Mouse (Mus musculus): ENCODE results near the gene Ddx23. TPM values are rescaled to one million over a fixed set of nuclear protein-coding genes. Genes with fewer than 3 reads are reported as not detected.
A peak's percentile ranks its signal among the peaks of the same experiment; 100 is the strongest.

Ddx23 gene
- polyA plus RNA-seq (2015; fragmentation: Nextera tagmentation; extraction: Ambion mirVana) = 15.2 and 18.3 TPM in 2 replicates

- Histone ChIP-seq H3K9me3 (replicated peaks; ENCODE audit: control insufficient read depth, low read length) (no peaks in the 10 kb centered on the region), H3K27ac (ENCODE audit: low read length) (peak within 1 kb of the TSS; percentile 87), H3K36me3 (ENCODE audit: control insufficient read depth, insufficient read depth) (peaks cover 12% of the 10 kb centered on the region), H3K4me2 (ENCODE audit: low read depth, low read length) (peak within 1 kb of the TSS; percentile 93), H3K4me3 (ENCODE audit: low read length) (peak within 1 kb of the TSS; percentile 83), H3K9ac (ENCODE audit: low read length) (peak within 1 kb of the TSS; percentile 92), H3K4me1 (ENCODE audit: control insufficient read depth, insufficient read depth, low read length) (peaks cover 10% of the 10 kb centered on the region), H3K27me3 (ENCODE audit: control insufficient read depth, insufficient read depth, low read length) (no peaks in the 10 kb centered on the region)
- WGBS = 4% methylated on average over 47 of the region's 48 CpGs
- ATAC-seq (replicated peaks; ENCODE audit: extremely low read depth, insufficient read depth, low FRiP score) = peak; percentile 96
These were observed at the start of gene Ddx23 for GRCm38 (mm10) chr15:98662567-98663545. Gene Ddx23 (minus strand): TSS chr15:98662894.

GRCm38 (mm10) chr15:98710442-98710841 is 47.7 kb upstream of the Ddx23 start:
- no peak for ATAC-seq (replicated peaks; ENCODE audit: extremely low read depth, insufficient read depth, low FRiP score)
- H3K36me3 ChIP-seq (ENCODE audit: control insufficient read depth, insufficient read depth) = no peaks in the 10 kb centered on the region
- no peak overlapping the region for H3K27ac ChIP-seq (ENCODE audit: low read length)
- H3K9me3 ChIP-seq (replicated peaks; ENCODE audit: control insufficient read depth, low read length) = no peaks in the 10 kb centered on the region
- no peak overlapping the region for H3K4me2 ChIP-seq (ENCODE audit: low read depth, low read length)
- H3K27me3 ChIP-seq (ENCODE audit: control insufficient read depth, insufficient read depth, low read length) = peaks cover 2% of the 10 kb centered on the region; the same call in 1 of the 2 replicates
- no peak overlapping the region for H3K4me3 ChIP-seq (ENCODE audit: low read length)
- H3K9ac ChIP-seq (ENCODE audit: low read length) = no peak overlapping the region
- 15% methylated on average over 9 of the region's 9 CpGs for WGBS
- H3K4me1 ChIP-seq (ENCODE audit: control insufficient read depth, insufficient read depth, low read length) = peaks cover 7% of the 10 kb centered on the region

- peaks cover 12% of the 10 kb centered on the region for H3K27me3 ChIP-seq (ENCODE audit: control insufficient read depth, insufficient read depth, low read length)
- H3K4me2 ChIP-seq (ENCODE audit: low read depth, low read length) = peak within 1 kb of the TSS; percentile 59
- H3K9ac ChIP-seq (ENCODE audit: low read length) = peak within 1 kb of the TSS; percentile 11; the same call in 1 of the 2 replicates
- H3K36me3 ChIP-seq (ENCODE audit: control insufficient read depth, insufficient read depth) = no peaks in the 10 kb centered on the region
- H3K27ac ChIP-seq (ENCODE audit: low read length) = no peak within 1 kb of the TSS
- peak; percentile 72 for ATAC-seq (replicated peaks; ENCODE audit: extremely low read depth, insufficient read depth, low FRiP score)
- no peaks in the 10 kb centered on the region for H3K9me3 ChIP-seq (replicated peaks; ENCODE audit: control insufficient read depth, low read length)
- peak within 1 kb of the TSS; percentile 43 for H3K4me3 ChIP-seq (ENCODE audit: low read length)
- no peaks in the 10 kb centered on the region for H3K4me1 ChIP-seq (ENCODE audit: control insufficient read depth, insufficient read depth, low read length)
- WGBS = 19% methylated on average over 16 of the region's 16 CpGs
These were observed 45.2 kb upstream of the Ddx23 start, which contains the start of gene Ccdc65 for GRCm38 (mm10) chr15:98707766-98708372. Gene Ccdc65 (plus strand): TSS chr15:98708207.

- Histone ChIP-seq H3K9me3 (replicated peaks; ENCODE audit: control insufficient read depth, low read length) (no peaks in the 10 kb centered on the region), H3K4me2 (ENCODE audit: low read depth, low read length) (no peak overlapping the region), H3K27me3 (ENCODE audit: control insufficient read depth, insufficient read depth, low read length) (peaks cover 45% of the 10 kb centered on the region), H3K27ac (ENCODE audit: low read length) (no peak overlapping the region), H3K9ac (ENCODE audit: low read length) (no peak overlapping the region), H3K4me1 (ENCODE audit: control insufficient read depth, insufficient read depth, low read length) (no peaks in the 10 kb centered on the region), H3K4me3 (ENCODE audit: low read length) (no peak overlapping the region), H3K36me3 (ENCODE audit: control insufficient read depth, insufficient read depth) (no peaks in the 10 kb centered on the region)
- no peak for ATAC-seq (replicated peaks; ENCODE audit: extremely low read depth, insufficient read depth, low FRiP score)
- 58% methylated on average over 9 of the region's 9 CpGs for WGBS
These were observed 41.6 kb upstream of the Ddx23 start for GRCm38 (mm10) chr15:98704312-98704711.

- H3K4me3 ChIP-seq (ENCODE audit: low read length) = peak overlapping the region; percentile 35
- H3K27ac ChIP-seq (ENCODE audit: low read length) = no peak overlapping the region
- H3K36me3 ChIP-seq (ENCODE audit: control insufficient read depth, insufficient read depth) = no peaks in the 10 kb centered on the region
- no peaks in the 10 kb centered on the region for H3K4me1 ChIP-seq (ENCODE audit: control insufficient read depth, insufficient read depth, low read length)
- H3K27me3 ChIP-seq (ENCODE audit: control insufficient read depth, insufficient read depth, low read length) = peaks cover 39% of the 10 kb centered on the region
- peak overlapping the region; percentile 58 for H3K4me2 ChIP-seq (ENCODE audit: low read depth, low read length)
- ATAC-seq (replicated peaks; ENCODE audit: extremely low read depth, insufficient read depth, low FRiP score) = peak; percentile 84
- WGBS = 5% methylated on average over 40 of the region's 40 CpGs
- H3K9me3 ChIP-seq (replicated peaks; ENCODE audit: control insufficient read depth, low read length) = no peaks in the 10 kb centered on the region
- H3K9ac ChIP-seq (ENCODE audit: low read length) = 0 out of 2 replicates have a peak overlapping the region, but pooled peaks have one; percentile 12
These were observed 36.8 kb upstream of the Ddx23 start for GRCm38 (mm10) chr15:98699190-98700105.

GRCm38 (mm10) chr15:98696216-98696615 is 33.5 kb upstream of the Ddx23 start:
- 58% methylated on average over 8 of the region's 8 CpGs for WGBS

GRCm38 (mm10) chr15:98695726-98696125 is 33.0 kb upstream of the Ddx23 start:
- Histone ChIP-seq H3K27me3 (ENCODE audit: control insufficient read depth, insufficient read depth, low read length) (peaks cover 12% of the 10 kb centered on the region; the same call in 1 of the 2 replicates), H3K9me3 (replicated peaks; ENCODE audit: control insufficient read depth, low read length) (no peaks in the 10 kb centered on the region), H3K27ac (ENCODE audit: low read length) (no peak overlapping the region), H3K9ac (ENCODE audit: low read length) (no peak overlapping the region), H3K36me3 (ENCODE audit: control insufficient read depth, insufficient read depth) (no peaks in the 10 kb centered on the region), H3K4me1 (ENCODE audit: control insufficient read depth, insufficient read depth, low read length) (peaks cover 17% of the 10 kb centered on the region), H3K4me3 (ENCODE audit: low read length) (no peak overlapping the region), H3K4me2 (ENCODE audit: low read depth, low read length) (no peak overlapping the region)
- WGBS = 44% methylated on average over 9 of the region's 9 CpGs
- no peak for ATAC-seq (replicated peaks; ENCODE audit: extremely low read depth, insufficient read depth, low FRiP score)

More at GRCm38 (mm10) chr15:98696216-98696615, 33.5 kb upstream of the Ddx23 start:
- no peak overlapping the region for H3K9ac ChIP-seq (ENCODE audit: low read length)
- peaks cover 17% of the 10 kb centered on the region; the same call in 1 of the 2 replicates for H3K27me3 ChIP-seq (ENCODE audit: control insufficient read depth, insufficient read depth, low read length)
- H3K4me3 ChIP-seq (ENCODE audit: low read length) = no peak overlapping the region
- H3K27ac ChIP-seq (ENCODE audit: low read length) = no peak overlapping the region
- H3K4me2 ChIP-seq (ENCODE audit: low read depth, low read length) = no peak overlapping the region
- no peaks in the 10 kb centered on the region for H3K9me3 ChIP-seq (replicated peaks; ENCODE audit: control insufficient read depth, low read length)
- ATAC-seq (replicated peaks; ENCODE audit: extremely low read depth, insufficient read depth, low FRiP score) = no peak
- H3K4me1 ChIP-seq (ENCODE audit: control insufficient read depth, insufficient read depth, low read length) = peaks cover 13% of the 10 kb centered on the region
- H3K36me3 ChIP-seq (ENCODE audit: control insufficient read depth, insufficient read depth) = no peaks in the 10 kb centered on the region

GRCm38 (mm10) chr15:98692171-98692715 is 29.5 kb upstream of the Ddx23 start:
- no peaks in the 10 kb centered on the region for H3K27me3 ChIP-seq (ENCODE audit: control insufficient read depth, insufficient read depth, low read length)
- H3K36me3 ChIP-seq (ENCODE audit: control insufficient read depth, insufficient read depth) = no peaks in the 10 kb centered on the region
- WGBS = 12% methylated on average over 11 of the region's 11 CpGs
- H3K4me2 ChIP-seq (ENCODE audit: low read depth, low read length) = peak overlapping the region; percentile 24; the same call in 1 of the 2 replicates
- ATAC-seq (replicated peaks; ENCODE audit: extremely low read depth, insufficient read depth, low FRiP score) = peak; percentile 64
- no peak overlapping the region for H3K9ac ChIP-seq (ENCODE audit: low read length)
- H3K9me3 ChIP-seq (replicated peaks; ENCODE audit: control insufficient read depth, low read length) = no peaks in the 10 kb centered on the region
- peak overlapping the region; percentile 79 for H3K27ac ChIP-seq (ENCODE audit: low read length)
- H3K4me1 ChIP-seq (ENCODE audit: control insufficient read depth, insufficient read depth, low read length) = peaks cover 21% of the 10 kb centered on the region
- no peak overlapping the region for H3K4me3 ChIP-seq (ENCODE audit: low read length)

Measured in heart, embryonic 16.5 days (tissue).